Mouse (Mus musculus) liver, adult 2 months (tissue): ENCODE data around the gene Bcar3. TPM values are rescaled to one million over a fixed set of nuclear protein-coding genes. Genes with fewer than 3 reads are reported as not detected.

Source experiments
- DNase-seq: peaks from one replicate; pipeline ENCODE4 v3.0.0-alpha.2; 2011; ENCODE audit warnings: low read depth, low spot score; ENCODE audit errors: extremely low read depth
- H3K27ac ChIP-seq: fragments of 200-500 bp; replicated peaks from 2 replicates; pipeline ENCODE4 v1.5.1; 2012; ENCODE audit warnings: low read depth, mild to moderate bottlenecking, control low read depth, inconsistent platforms, low read length; ENCODE audit not compliant: insufficient read depth
- H3K27me3 ChIP-seq: fragments of 200-500 bp; 2 replicates; pipeline ENCODE4 v1.6.1; 2012; ENCODE audit warnings: mild to moderate bottlenecking, moderate library complexity, low read length, inconsistent platforms; ENCODE audit not compliant: control insufficient read depth, insufficient read depth
- H3K36me3 ChIP-seq: fragments of 200-500 bp; 2 replicates; pipeline ENCODE4 v1.6.1; 2012; ENCODE audit warnings: low read length, inconsistent platforms; ENCODE audit not compliant: control insufficient read depth, insufficient read depth
- H3K4me1 ChIP-seq: fragments of 200-500 bp; 2 replicates; pipeline ENCODE4 v1.6.1; 2011; ENCODE audit warnings: low read length; ENCODE audit not compliant: control insufficient read depth, insufficient read depth
- H3K4me3 ChIP-seq: fragments of 200-500 bp; 2 replicates; pipeline ENCODE4 v1.5.1; 2011; ENCODE audit warnings: low read depth, mild to moderate bottlenecking, control low read depth, low read length, moderate library complexity; ENCODE audit not compliant: insufficient read depth
- H3K79me2 ChIP-seq: fragments of 200-500 bp; 2 replicates; pipeline ENCODE4 v1.6.1; 2012; ENCODE audit warnings: inconsistent platforms, mild to moderate bottlenecking, low read length, moderate library complexity; ENCODE audit not compliant: control insufficient read depth, insufficient read depth
- H3K9ac ChIP-seq: fragments of 200-500 bp; 2 replicates; pipeline ENCODE4 v1.6.1; 2012; ENCODE audit warnings: low read depth, mild to moderate bottlenecking, control low read depth, inconsistent platforms, low read length
- CTCF ChIP-seq: fragments of 200-500 bp; IDR thresholded peaks from 2 replicates; pipeline ENCODE4 v1.5.1; 2011; ENCODE audit warnings: low read depth, low read length, control low read depth
- POLR2A ChIP-seq: fragments of 200-500 bp; IDR thresholded peaks from 2 replicates; pipeline ENCODE4 v1.6.1; 2011; ENCODE audit warnings: low read length, control low read depth; ENCODE audit not compliant: insufficient read depth; ENCODE audit errors: extremely low read depth
- WGBS: fragments of 180-500 bp; shearing (Covaris S2); methylation state at CpG from one replicate; pipeline ENCODE4 v1.1.7; 2018; 5-methylcytosine and 5-hydroxymethylcytosine counted together
- polyA plus RNA-seq: library from polyadenylated mRNA; depleted of rRNA; stranded (reverse); fragments of >200 nt; gene quantifications from 2 replicates; pipeline ENCODE4 v1.2.3, GENCODE M21; 2012
- total RNA-seq: library from RNA; depleted of rRNA; stranded (reverse); fragments of >200 nt; gene quantifications from 2 replicates; pipeline ENCODE4 v1.2.3, GENCODE M21; 2014

Gene Bcar3
- total and polyA plus RNA-seq, 2 experiments: 44.4 to 45.5 TPM

- Histone ChIP-seq H3K36me3 (no peaks in the 10 kb centered on the region), H3K4me3 (no peak overlapping the region), H3K27ac (no peak overlapping the region), H3K9ac (no peak overlapping the region), H3K27me3 (no peaks in the 10 kb centered on the region), H3K79me2 (no peaks in the 10 kb centered on the region), H3K4me1 (no peaks in the 10 kb centered on the region)
- WGBS: 83% methylated on average over 12 of the region's 12 CpGs
- DNase-seq: no peak
- TF ChIP-seq CTCF (no peak), POLR2A (no peak)
Observed at GRCm38 (mm10) chr3:122393836-122394374, 100.0 kb downstream of the Bcar3 start.

GRCm38 (mm10) chr3:122396957-122397356 lies 103.0 kb downstream of the Bcar3 start:
- 95% methylated on average over 4 of the region's 4 CpGs for WGBS
- H3K36me3 ChIP-seq: no peaks in the 10 kb centered on the region
- H3K27me3 ChIP-seq: no peaks in the 10 kb centered on the region
- TF ChIP-seq POLR2A: no peak
- TF ChIP-seq CTCF: no peak
- H3K79me2 ChIP-seq: no peaks in the 10 kb centered on the region
- H3K27ac ChIP-seq: no peak overlapping the region
- DNase-seq: no peak
- H3K9ac ChIP-seq: no peak overlapping the region
- no peak overlapping the region for H3K4me3 ChIP-seq
- H3K4me1 ChIP-seq: no peaks in the 10 kb centered on the region

- Histone ChIP-seq H3K4me1 (no peaks in the 10 kb centered on the region), H3K9ac (no peak overlapping the region), H3K36me3 (no peaks in the 10 kb centered on the region), H3K27me3 (no peaks in the 10 kb centered on the region), H3K27ac (no peak overlapping the region), H3K79me2 (no peaks in the 10 kb centered on the region), H3K4me3 (no peak overlapping the region)
- TF ChIP-seq POLR2A (no peak), CTCF (no peak)
- DNase-seq: no peak
- 93% methylated on average over 7 of the region's 7 CpGs for WGBS
Observed at GRCm38 (mm10) chr3:122397401-122397800, 103.5 kb downstream of the Bcar3 start.

- Histone ChIP-seq H3K4me3 (no peak overlapping the region), H3K79me2 (no peaks in the 10 kb centered on the region), H3K4me1 (no peaks in the 10 kb centered on the region), H3K36me3 (no peaks in the 10 kb centered on the region), H3K27ac (no peak overlapping the region), H3K27me3 (no peaks in the 10 kb centered on the region; the same call in 1 of the 2 replicates), H3K9ac (no peak overlapping the region)
- DNase-seq: no peak
- TF ChIP-seq CTCF: no peak
- TF ChIP-seq POLR2A: no peak
- WGBS: 98% methylated on average over 2 of the region's 2 CpGs
Observed at GRCm38 (mm10) chr3:122401011-122401410, 107.1 kb downstream of the Bcar3 start.

GRCm38 (mm10) chr3:122402143-122402542 lies 108.2 kb downstream of the Bcar3 start:
- TF ChIP-seq CTCF (no peak), POLR2A (no peak)
- no peak overlapping the region for H3K27ac ChIP-seq
- no peak for DNase-seq
- no peaks in the 10 kb centered on the region for H3K79me2 ChIP-seq
- H3K36me3 ChIP-seq: no peaks in the 10 kb centered on the region
- H3K4me3 ChIP-seq: no peak overlapping the region
- H3K9ac ChIP-seq: no peak overlapping the region
- WGBS: 60% methylated on average over 5 of the region's 5 CpGs
- no peaks in the 10 kb centered on the region for H3K4me1 ChIP-seq
- H3K27me3 ChIP-seq: no peaks in the 10 kb centered on the region; the same call in 1 of the 2 replicates

GRCm38 (mm10) chr3:122403860-122404557 lies 110.1 kb downstream of the Bcar3 start:
- Histone ChIP-seq H3K27me3 (no peaks in the 10 kb centered on the region; the same call in 1 of the 2 replicates), H3K9ac (no peak overlapping the region), H3K27ac (no peak overlapping the region), H3K79me2 (no peaks in the 10 kb centered on the region), H3K36me3 (no peaks in the 10 kb centered on the region), H3K4me3 (no peak overlapping the region), H3K4me1 (no peaks in the 10 kb centered on the region)
- no peak for DNase-seq
- TF ChIP-seq CTCF (no peak), POLR2A (no peak)
- WGBS: 82% methylated on average over 9 of the region's 9 CpGs
